14 mouse cellular contexts compared by ENCODE assay signal in the genomic region with DNA sequence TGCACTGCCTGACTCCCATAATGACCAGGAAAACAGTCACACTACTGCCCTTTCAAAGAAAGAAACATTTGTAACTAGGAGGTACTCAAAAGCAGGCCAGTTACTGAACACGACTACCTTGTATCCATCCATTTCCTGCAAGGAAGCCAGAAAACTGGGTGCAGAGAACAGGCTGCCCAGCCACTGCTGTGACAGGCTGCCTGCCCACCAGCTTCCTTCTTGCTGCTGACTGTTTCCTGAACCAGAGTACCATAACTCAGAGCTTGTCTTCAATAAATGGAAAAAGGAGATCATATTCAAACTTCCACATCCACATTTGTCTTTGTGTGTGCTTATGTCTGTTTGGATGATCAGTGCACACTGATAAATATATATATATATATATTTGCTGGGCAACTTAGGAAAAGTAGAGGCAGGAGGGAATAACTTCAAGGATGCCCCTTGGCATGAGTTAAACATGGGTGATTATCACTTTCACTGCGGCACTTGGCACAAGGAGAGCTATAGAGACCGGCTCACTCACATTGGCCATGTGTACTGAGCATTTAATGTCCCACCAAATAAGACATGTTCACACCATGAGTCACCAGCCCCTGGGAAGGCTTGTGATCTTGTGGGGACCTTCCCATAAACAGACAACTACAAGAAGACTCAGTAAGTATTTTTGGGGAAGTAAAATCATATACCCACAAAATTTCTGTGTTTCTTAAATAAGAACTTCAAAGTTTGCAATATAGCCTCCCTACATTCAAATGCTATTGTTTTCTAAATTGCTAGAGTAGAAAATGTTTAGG.
"Had no signal": no experiment of that assay in that cellular context is flagged by ENCODE, and none has a peak within 500 bp of the region (broad histone marks: within the 10 kb centered on the region; RNA-seq: fewer than 3 reads in every experiment).

No protein-coding gene starts in this region.

- H3K36me3 ChIP-seq: limb, embryonic 15.5 days; liver, embryonic 12.5 days; neural tube, embryonic 12.5 days had no signal

- H3K9ac ChIP-seq: limb, embryonic 15.5 days; liver, embryonic 12.5 days; lung, embryonic 14.5 days; neural tube, embryonic 12.5 days had no signal

- ATAC-seq: liver, embryonic 12.5 days had no signal

- H3K4me1 ChIP-seq: liver, embryonic 12.5 days; neural tube, embryonic 12.5 days had no signal

- H3K27ac ChIP-seq: left cerebral cortex, adult 2 months; limb, embryonic 15.5 days; liver, embryonic 12.5 days; neural tube, embryonic 12.5 days had no signal

- H3K9me3 ChIP-seq: limb, embryonic 15.5 days; liver, embryonic 12.5 days; neural tube, embryonic 12.5 days had no signal

- H3K4me2 ChIP-seq: limb, embryonic 15.5 days; liver, embryonic 12.5 days; lung, embryonic 14.5 days; neural tube, embryonic 12.5 days had no signal

- DNase-seq: kidney, adult 11 months; kidney, postnatal 10 days; lung, embryonic 14.5 days; lung, postnatal 10 days; lung, postnatal 4 days; midbrain, embryonic 14.5 days; retina, postnatal 1 day; right cerebral cortex, postnatal 4 days; spleen, adult 18-20 months; thymus, postnatal 4 days had no signal

- H3K4me3 ChIP-seq: left cerebral cortex, adult 2 months; limb, embryonic 15.5 days; liver, embryonic 12.5 days; neural tube, embryonic 12.5 days had no signal

- H3K27me3 ChIP-seq: limb, embryonic 15.5 days; liver, embryonic 12.5 days; neural tube, embryonic 12.5 days had no signal
